Mouse (Mus musculus): ENCODE measurements at regions not wholly inside any gene's neighbourhood (a gene's known extent, or its start where the extent isn't known, plus 50 kb on each side); places are given as distances from the start of the nearest gene placed in this dataset.

DNA sequence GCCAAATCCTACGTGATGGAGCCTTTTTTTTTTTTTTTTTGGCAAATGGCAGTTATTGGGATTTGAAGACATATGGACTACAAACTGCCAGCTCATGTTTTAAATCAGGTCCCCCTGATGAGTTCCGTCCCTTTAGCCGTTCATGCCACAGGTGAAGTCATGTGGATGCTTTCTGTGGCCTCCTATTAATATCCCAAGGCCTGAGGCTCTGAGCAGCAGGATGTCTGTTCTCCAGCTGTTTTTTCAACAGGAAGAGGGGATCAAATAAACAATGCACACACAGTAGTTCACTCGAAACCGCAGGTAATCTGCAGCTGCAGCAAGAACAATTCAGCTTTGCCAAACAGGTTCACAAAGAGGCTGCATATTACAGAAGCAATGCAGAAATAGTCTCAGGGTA, 112.1 kb downstream of the Dusp6 start:
- no peak for TF ChIP-seq CTCF (IDR thresholded peaks at IDR 0.05; ENCODE audit: borderline replicate concordance, insufficient read depth, low read length)
- no peak for TF ChIP-seq POLR2A (IDR thresholded peaks at IDR 0.05; ENCODE audit: low read depth, low read length)
